Mouse (Mus musculus) cerebellum, postnatal 14 days (tissue): ENCODE measurements around the gene Znfx1.

Experiments
- DNase-seq, 2 experiments: peaks; one replicate each; pipeline ENCODE4 v3.0.0; 2021; ENCODE audit warnings: mixed read lengths in 2 of 2

Znfx1 gene

DNA sequence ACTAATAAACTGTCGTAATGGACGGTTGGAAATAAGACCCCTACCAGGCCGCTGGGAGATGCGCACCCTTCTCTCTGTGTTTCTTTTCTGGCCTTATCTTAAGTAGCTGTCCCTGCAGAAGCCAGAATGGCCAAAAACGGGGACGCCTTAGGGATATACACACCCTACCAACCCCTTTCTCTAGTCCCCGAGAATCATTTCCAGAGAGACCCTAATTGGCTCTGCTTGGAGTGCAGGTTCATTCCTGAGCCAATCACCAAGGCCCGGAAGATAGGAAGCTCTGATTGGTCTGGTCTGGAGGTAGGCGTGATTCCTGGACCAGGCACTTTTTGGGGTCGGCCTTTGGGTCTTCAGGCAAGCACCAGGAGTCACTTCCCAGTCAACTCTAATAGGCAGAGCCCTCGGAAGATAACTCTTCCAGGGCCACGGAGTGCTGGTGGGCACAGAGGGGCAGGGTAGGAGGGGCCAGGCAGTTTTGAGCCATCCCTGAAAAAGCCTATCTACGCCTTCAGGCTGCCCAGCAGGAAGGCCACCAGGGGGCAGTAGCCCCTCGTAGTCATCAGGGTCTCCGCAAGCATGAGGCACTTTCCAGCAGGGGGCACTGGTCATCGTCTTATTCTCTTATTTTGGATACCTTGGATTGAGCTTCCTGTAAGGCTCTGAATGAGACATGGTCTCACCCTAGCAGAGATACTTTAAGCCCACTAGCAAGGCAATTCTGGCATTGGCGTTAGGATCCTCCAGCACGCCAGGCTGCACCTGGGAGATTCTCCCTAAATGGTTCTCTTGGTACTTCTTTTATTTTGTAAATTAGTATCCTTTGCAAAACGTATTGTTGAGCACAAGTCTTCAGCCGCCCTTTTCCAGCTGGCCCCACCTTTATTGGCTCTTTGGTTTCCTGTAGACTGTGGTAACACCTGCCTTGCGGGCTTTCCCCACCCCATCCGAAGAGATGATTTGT, 9.1 kb upstream of the Znfx1 start:
- peak; percentile 98 to 99 for DNase-seq

DNA sequence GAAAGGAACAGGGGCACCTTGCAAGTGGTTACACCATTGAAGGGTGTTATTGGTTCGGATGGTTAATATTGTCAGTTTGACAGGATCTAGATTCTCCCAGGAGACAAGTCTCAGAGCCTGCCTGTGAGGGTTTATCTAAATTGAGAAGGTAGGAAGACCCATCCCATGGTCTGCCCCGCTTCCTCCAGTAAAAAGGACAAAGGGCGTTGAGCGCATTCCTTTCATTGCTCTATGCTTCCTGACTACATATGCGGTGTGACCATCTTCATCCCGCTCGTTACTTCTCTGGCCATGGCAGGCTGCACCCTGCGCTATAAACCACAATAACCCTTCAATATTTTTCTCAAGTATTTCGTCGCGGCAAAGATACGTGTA, 8.4 kb upstream of the Znfx1 start:
- no peak for DNase-seq

DNA sequence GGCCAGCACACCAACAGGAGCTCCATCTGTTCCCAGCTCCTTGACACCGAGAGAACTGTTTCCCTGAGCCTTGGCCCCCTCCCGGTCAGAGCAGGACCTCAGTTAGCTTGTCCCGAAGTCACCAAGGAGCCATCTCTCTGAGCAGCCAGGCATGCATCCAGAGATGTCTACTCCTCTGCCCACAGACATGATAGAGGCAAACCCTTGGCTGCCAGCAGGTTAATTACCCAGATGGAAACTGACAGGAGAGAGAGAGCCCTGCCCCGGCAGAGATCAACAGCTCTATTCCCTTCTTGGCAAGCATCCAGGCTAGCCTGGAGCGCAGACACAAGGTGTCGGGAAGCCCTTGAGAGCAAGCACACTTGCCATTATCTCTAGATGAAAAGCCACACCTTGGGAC, 7.5 kb upstream of the Znfx1 start:
- peak; percentile 77 to 81 for DNase-seq

DNA sequence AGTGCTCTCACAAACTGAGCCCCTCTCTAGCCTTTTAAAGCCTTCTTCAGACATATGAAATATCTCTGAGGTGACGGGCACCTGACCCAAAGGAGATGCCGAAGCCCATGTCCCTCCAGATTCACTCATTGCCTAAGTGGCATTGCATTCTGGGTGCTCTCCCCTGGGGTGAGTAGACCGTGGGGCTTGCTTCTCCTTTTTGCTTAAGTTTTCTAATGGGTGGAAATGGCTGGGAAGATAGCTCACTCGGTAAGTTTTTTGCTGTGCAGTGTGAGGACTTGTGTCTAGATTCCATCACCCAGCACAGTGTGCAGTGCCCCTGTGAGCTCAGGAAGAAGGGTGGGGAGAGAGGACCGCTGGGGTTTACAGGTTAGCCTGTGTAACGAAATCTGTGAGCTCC, 4.8 kb upstream of the Znfx1 start:
- DNase-seq, result no peak

DNA sequence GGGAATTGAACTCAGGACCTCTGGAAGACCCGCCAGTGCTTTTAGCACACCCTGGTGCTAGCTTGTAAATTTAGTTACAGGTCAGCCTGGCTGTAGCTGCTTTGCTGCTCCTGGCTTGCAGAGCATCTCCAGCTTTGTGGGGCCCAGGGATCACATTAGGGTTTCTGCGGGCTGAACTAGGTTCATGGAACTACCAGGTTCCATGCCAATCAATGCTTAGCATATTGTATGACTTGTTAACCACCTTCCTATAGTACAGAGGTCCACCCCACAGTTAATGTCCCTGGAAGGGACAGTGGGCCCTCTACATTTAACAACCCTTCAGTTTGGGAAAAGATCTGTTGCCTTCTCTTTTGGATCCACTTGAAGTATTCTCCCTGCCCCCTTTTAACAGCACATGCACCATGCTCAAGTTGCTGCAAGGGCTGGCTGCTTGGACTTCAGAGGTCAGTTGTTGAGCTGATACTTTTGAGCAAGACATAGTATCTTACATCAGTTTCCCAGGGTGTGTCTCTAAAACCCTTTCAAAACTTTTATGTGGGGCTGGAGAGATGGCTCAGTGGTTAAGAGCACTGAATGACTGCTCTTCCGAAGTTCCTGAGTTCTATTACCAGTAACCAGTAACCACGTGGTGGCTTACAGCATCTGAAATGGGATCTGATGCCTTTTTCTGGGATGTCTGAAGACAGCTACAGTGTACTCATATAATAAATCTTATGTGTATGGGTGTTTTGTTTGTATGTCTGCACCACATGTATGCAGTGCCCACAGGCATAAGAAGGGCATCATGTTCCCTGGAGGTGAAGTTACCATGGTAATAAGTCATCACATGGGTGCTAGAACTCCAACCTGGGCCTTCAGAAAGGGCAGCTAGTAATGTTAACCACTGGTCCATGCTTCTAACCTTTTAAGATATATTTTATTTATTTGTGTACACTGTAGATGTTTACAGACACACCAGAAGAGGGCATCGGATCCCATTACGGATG, 4.0 kb upstream of the Znfx1 start:
- DNase-seq, result no peak

DNA sequence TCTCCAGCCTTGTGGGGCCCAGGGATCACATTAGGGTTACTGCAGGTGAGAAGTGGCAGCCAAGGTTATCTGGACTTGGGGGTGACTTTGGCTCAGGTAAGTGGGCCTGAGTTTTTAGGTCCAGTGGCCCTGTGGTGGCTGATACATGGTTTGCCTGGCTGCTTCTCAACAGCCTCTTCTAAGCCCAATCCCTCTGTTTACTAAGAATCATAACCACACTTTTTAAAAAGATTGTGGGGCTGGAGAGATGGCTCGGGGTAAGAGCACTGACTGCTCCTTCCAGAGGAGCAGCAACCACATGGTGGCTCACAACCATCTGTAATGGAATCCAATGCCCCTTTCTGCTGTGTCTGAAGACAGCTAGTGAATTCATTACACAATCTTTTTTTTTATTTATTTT, 3.2 kb upstream of the Znfx1 start:
- DNase-seq, result no peak

DNA sequence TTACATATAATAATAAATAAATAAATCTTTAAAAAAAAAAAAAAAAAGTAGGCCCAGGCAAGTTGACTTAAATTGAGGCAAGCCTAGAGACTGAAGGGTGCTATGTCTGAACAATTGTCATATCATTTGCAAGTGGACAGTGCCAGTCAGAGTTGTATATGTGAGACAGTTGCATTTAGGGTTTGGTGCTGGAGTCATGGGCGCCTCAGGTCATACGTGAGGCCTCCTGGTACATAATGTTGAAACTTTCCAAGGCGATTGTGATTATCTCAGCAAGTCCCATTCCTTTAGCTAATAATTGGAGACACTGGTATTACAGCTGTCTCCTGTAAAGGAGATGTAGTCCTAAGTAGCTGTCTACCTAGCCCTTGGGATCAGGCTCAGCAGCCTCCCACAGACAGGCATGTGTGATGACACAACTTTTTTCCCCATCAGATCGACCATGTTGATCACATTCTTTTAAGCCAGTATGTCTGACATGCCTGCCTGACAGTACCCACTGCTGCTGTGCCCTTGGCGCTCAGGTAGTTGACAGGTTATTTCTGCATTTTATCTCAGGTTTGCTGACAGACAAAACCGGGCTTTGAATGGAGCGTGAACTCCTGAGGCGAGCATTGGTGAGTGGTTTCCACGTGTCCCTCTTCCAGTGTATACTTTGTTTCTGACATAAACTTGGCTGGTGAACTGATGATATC, 1.9 kb upstream of the Znfx1 start:
- DNase-seq, result no peak

DNA sequence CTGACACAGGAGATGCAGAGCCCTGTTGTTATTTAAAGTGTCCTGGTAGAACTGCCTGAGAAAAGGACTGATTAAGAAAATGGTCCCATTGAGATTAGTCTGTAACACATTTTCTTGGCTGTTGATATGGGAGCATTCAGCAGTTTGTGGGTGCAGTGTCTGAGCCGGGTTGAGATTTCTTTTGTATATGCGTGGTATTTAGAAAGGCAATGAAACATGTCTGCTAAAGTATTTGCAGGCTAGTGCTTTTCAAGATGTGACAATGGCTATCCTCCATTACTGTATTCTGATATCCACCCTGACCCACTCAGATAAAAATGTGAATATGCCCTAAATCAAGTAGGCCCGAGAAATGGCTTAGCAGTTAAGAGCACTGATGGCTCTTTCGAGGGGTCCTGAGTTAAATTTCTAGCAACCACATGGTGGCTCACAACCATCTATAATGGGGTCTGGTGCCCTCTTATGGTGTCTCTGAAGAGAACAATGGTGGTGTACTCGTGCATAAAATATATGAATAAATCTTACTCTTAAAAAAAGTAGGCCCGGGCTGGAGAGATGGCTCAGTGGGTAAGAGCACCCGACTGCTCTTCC, 1.2 kb upstream of the Znfx1 start:
- peak in 1 of 2 experiments; percentile 27 for DNase-seq

DNA sequence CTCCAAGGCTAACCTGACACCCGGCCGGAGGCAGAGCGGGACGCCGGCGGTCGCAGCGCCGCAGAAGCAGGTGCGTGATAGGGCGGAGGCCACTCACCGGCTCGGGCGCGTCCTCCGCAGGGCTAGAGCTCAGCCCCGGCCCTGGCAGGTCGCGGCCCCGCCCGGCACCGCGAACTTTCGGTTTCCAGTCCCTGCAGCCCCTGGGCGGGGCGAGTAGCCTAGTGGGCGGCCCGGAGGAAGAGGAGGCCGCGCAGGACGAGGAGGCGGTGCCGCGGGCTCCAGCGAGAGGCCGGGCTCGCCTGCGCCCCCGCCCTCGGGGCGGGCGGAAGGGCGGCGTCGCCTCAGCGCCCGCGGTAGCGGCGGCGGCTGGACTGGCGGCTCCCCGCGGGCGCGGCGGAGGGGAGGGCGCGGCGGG, 311 bp downstream of the Znfx1 start:
- peak; percentile 84 to 89 for DNase-seq

DNA sequence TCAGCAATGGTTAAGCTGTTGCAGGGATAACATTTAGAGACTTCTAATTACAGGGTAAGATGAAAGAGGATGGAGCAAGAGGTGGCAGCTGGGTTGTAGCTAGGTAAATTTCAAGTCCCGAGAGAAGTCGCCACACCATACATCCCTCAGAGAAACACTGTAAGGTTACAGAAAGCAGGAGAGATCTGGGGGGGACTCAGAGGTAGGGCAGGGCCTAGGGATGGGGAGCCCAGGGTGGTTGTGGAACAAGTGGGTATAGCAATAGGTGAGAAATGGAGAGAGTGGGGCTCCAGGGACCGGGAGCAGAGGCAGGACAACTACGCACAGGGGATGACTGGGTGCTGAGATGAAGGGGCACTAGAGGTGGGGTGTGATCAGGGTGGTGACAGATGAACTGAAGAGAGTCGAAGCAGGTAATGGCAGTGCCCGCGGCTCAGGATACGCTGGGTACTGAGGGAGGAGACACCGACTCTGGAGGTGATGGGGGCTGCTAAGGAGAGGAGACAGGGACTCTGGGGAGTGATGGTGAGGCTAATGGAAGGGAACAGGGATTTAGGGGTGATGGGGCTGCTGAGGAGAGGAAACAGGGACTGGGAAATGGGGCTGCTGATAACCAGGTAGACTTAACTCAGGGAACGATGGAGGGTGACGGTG, 1.3 kb downstream of the Znfx1 start:
- DNase-seq, result no peak

DNA sequence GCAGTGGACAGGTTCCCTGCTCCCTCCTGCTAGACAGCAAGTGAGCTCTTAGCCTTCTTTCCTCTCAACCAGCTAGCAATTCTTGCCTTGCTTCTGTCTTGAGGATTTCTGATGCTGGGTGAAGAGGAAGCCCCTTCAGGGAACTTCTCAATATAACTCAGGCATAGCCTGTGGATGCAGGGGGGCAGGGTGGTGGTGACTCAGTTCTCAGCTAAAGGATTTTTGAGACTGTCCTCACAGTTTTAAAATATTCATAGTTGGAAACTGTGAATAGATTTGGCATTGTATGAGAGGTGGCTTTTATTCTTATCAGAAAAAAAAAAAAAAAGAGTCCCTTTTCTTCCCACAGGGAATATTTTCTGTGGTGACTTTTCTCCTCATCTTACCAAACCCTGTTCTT, 2.1 kb downstream of the Znfx1 start:
- DNase-seq, result no peak

DNA sequence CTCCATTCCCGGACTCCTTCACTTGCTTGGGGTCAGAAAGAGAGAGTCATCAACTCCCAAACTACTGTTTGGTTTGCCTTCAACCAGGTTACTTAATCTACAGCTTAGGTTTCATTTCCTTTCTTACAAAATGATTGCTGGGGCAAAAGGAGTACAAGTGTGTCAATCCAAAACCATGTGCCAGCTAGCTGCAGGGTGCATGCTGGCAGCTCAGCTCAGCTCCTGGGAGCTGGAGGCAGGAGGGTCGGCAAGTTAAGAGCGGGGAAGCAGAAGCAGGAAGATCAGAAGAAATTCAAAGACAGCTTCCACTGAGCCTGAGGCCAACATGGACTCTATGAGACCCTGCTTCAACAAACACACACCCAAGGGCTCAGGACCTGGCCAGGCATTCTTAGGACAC, 2.5 kb downstream of the Znfx1 start:
- peak; percentile 48 to 59 for DNase-seq

DNA sequence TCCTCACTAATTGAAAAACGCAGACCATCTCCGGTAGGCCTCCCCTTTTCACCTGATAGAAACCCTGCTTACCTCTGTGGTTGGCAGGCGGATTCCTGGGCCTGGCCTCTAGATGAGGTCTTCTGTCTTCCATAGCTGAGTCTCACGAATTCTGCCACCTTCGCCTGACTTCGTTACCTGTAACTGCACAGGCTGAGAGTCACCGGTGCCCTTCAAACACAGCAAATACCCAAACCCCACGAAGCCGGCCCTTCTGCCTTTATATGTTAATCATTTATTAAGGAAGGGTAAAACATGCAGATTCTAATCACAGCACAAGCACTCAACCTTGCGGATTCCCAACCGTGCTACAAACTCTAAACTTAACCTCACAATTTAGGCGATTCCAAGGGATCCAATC, 2.9 kb downstream of the Znfx1 start:
- DNase-seq, result no peak

DNA sequence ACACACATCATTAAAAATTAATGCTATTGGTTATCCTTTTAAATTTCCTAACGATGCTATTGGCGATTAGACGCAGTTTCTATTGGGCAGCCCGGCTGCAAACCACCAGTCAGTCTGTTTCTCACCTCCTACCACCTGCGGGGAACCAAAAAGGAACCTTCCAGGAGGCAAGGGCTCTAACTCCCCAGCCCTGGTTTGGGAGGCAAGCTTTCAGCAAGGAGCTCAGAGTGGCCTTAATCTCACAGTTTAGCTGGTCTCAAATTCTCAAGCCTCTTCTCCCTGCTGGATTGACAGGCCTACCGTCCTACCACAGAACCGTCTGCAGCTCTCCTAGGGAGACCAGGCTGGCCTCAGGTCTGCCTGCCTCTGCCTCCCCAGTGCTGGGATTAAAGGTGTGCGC, 3.3 kb downstream of the Znfx1 start:
- DNase-seq, result no peak

DNA sequence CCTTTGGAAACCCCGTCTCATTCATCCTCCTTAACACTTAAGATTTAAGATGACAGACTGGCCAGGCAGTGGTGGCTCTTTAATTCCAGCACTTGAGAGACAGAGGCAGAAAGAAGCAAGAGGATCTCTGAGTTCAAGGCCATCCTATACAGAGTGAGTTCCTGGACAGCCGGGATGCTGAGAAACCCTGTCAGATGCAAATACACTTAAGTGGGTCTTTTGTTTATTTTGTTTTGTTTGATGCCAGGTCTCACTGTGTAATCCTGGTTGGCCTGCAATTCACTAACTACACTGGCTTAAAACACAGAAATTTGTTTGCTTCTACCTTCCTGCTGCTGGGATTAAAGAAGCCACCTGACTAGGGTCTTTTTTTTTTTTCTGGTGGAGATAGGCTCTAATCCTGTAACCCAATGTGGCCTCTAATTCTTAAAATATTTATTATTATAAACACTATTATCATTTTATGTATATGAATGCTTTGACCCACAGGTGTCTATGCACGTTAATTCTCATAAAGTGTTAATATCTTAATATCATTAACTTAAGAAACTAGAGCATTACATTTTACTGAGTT, 3.9 kb downstream of the Znfx1 start:
- DNase-seq, result no peak

DNA sequence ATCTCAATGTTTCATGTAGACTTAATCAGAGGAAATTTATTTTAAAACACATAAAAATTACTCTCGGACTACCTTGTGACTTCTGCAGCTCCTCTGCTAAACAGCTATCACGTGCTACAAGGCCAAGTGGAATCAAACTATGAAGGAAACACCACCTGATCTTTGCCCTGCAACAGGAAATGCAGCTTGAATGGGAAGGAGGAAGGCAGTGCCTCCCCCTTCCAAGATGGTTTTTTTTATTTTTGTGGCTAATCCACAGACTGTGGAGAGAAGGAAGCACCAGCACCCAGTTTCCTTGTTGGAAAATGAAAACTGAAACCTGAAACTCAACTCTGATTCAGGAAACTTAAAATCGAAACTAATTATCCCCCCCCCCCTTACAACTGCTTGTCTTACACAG, 4.6 kb downstream of the Znfx1 start:
- no peak for DNase-seq

DNA sequence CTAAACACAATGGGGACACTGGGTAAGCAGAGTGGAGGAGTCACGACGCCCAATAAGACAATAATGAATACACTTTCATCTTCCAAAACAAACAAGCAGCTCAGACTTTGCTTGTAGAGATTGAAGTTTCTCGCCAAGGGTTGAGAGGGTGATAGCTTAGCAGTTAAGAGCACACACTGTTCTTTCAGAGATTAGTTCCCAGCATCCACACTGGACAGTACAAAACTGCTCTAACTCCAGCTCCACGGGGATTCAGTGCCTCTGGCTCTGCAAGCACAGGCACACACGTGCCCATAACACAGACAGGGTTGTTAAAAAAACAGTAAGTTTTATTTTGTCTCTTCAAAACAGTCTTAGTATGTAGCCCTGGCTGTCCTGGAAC, 5.9 kb downstream of the Znfx1 start:
- DNase-seq, result no peak

DNA sequence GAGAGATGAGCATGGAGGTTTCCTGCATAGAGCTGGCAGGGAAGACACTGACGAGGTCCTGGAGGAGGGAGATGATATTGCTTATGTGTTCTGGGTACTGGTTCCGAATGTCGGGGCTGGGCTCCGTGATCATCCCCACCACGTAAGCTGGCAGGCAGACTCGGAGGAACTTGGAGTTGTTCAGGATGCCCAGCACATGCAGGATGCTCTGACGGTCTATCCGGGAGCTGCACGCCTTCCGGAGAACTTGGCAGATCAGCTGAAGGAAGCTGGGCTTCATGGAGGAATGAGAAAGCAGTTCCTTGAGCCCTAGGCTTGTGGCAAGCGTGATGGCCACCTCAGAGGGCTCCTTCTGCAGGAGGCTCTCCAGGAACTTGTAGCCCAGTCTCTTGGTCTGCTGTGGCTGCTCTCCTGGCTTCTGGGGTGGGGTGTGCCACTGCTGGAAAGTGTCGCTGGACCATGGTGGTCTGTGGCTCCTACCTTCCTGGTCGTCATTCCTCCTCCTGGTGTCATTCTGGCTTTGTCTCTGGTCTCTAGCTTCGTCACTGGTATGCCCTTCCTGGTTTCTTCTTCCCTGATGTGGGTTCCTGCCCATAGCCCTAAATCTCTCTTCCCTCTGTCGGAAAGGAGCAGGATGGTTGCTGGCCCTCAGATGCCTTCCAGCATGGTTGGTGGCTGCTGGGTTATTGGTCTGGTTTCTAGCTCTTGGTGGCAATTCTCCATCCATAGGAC, 6.4 kb downstream of the Znfx1 start:
- DNase-seq, result no peak

DNA sequence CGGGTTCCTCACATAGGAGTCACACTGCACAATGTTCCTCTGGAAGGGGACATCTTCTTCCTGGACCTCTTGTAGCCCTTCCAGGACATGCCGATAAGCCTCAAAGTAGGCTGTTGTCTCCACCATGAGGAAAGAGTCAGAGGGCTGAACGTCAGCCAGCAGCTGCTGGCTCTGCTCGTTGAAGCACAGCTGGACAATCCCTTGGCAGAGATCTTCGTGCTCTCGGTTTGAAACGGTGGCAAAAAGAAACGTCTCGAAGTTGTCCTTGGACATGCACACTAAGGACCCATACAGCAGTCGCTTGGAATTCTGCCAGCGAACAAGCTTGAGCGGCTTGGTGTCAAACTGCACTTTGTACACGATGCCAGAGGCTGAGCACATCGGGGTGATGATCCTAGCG, 7.4 kb downstream of the Znfx1 start:
- peak in 1 of 2 experiments; percentile 47 for DNase-seq

DNA sequence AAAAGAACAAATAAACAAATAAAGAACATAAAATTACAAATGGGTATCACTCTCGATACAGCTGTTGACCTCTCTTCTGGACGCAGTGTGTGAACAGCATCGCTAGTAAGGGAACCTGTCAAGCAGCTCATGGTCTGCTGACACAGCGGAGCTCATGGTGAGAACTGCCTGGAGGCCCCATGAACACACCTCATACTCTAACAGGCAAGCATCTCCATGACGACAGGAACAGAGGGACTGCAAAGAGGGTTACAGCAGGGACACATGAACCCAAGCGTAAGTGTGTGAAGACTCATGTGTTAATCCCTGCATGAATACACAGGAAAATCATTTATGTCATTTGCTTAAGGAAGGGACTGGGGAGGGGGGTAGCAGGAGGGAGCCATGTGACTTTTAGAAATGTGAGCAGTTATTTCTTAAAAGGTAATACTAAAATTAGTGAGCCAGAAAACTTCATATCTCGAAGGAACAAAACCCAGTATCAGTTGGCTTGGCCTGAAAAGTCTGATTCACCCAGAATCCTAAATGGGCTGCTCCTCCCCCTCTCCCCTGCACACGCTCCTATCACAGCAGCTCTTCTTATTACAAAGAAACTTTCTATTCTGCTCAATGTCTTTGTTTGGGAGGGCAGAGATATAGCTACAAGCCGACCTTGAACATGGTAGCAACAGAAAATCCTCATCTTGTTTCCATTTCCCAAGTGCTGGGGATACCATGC, 9.5 kb downstream of the Znfx1 start:
- no peak for DNase-seq
